Comparison of ENCODE assay signal across 8 mouse cellular contexts in the genomic region with DNA sequence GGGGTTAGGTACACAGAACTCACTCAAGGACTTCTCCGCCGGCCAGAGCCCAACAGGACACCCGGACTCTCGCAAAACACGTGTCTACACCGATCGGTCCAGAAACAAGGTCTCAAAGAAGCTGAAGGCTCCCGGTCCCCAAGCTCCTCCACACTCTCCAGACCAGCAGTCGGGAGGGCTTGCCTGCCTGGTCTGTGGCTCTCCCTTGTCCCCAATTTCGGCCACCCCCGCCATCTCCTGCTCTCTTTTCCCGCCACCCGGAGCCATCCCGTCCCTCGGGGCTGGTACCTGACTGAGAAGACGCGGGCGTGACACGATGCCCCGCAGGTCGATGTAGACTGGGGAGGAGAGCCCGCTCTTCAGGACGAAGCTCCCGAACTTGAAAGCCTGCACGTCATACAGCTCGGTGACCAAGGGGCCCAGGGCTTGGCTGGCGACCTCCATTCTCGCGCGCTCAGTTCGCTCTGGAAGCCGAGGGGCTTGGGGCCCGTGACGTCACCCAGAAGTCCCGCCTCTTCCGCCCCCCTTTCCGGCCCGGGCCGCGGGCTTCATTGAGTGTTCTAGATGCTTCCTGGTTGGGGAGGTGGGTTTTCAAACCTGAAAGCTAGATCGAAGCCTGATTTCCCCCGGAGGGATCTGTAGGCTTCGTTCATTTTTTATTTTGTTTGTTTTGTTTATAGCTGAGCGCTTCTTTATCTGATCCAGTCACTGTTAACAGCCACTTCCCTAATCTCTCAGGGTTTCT. TPM values are rescaled to one million over a fixed set of nuclear protein-coding genes. Genes with fewer than 3 reads are reported as not detected.
DNase-seq lines count a peak whose midpoint lies in the region; ATAC-seq and TF ChIP-seq lines count a peak whose summit lies in the region.

TSS of gene Umps (minus strand) at position 501 of the 745 bp plus-strand sequence.

- H3K27ac ChIP-seq in forebrain, embryonic 10.5 days: peak within 1 kb of the TSS; percentile 94
- H3K27ac ChIP-seq in heart, embryonic 15.5 days: peak within 1 kb of the TSS; percentile 65
- H3K27ac ChIP-seq in liver, embryonic 14.5 days: peak within 1 kb of the TSS; percentile 47
- peak within 1 kb of the TSS; percentile 68 for H3K27ac ChIP-seq in stomach, embryonic 15.5 days

- no peaks in the 10 kb centered on the region for H3K9me3 ChIP-seq in forebrain, embryonic 10.5 days
- no peaks in the 10 kb centered on the region for H3K9me3 ChIP-seq in heart, embryonic 15.5 days (replicated peaks)
- H3K9me3 ChIP-seq in liver, embryonic 14.5 days (ENCODE audit: control insufficient read depth, low read length): no peaks in the 10 kb centered on the region
- no peaks in the 10 kb centered on the region for H3K9me3 ChIP-seq in stomach, embryonic 15.5 days

- H3K36me3 ChIP-seq in forebrain, embryonic 10.5 days (replicated peaks): peaks cover 24% of the 10 kb centered on the region
- peaks cover 16% of the 10 kb centered on the region for H3K36me3 ChIP-seq in heart, embryonic 15.5 days
- H3K36me3 ChIP-seq in liver, embryonic 14.5 days (replicated peaks; ENCODE audit: control insufficient read depth, insufficient read depth, low read depth): peaks cover 16% of the 10 kb centered on the region
- H3K36me3 ChIP-seq in stomach, embryonic 15.5 days: peaks cover 10% of the 10 kb centered on the region

- 2% methylated on average over 44 of the region's 44 CpGs for WGBS in forebrain, embryonic 10.5 days
- WGBS in heart, embryonic 15.5 days: under 1% methylated on average over 44 of the region's 44 CpGs
- WGBS in liver, embryonic 14.5 days (ENCODE audit: insufficient replicate concordance): under 1% methylated on average over 44 of the region's 44 CpGs
- WGBS in stomach, embryonic 15.5 days: under 1% methylated on average over 44 of the region's 44 CpGs

- peaks cover 24% of the 10 kb centered on the region for H3K4me1 ChIP-seq in forebrain, embryonic 10.5 days
- peaks cover 11% of the 10 kb centered on the region for H3K4me1 ChIP-seq in heart, embryonic 15.5 days (replicated peaks)
- H3K4me1 ChIP-seq in liver, embryonic 14.5 days (replicated peaks; ENCODE audit: control insufficient read depth in 2 of 2, insufficient read depth in 2 of 2, low read length in 1 of 2): peaks cover 6 to 11% of the 10 kb centered on the region in 2 experiments
- H3K4me1 ChIP-seq in stomach, embryonic 15.5 days: peaks cover 7% of the 10 kb centered on the region; the same call in 1 of the 2 replicates

- ATAC-seq in heart, embryonic 15.5 days (replicated peaks; ENCODE audit: insufficient number of reproducible peaks, insufficient read depth, low FRiP score, low read depth): peak; percentile 87
- peak; percentile 89 for ATAC-seq in liver, embryonic 14.5 days (ENCODE audit: insufficient read depth)
- ATAC-seq in stomach, embryonic 15.5 days (ENCODE audit: insufficient read depth, low FRiP score, low read depth): peak; percentile 82

- peak; percentile 71 to 82 for DNase-seq in CD8-positive naive resting alpha-beta T cell, adult 2 months (ENCODE audit: low read depth in 2 of 2, low spot score in 2 of 2)
- peak; percentile 55 for DNase-seq in c-Kit-negative CD71-positive TER-119-positive erythroid progenitor cells, embryonic 14.5 days (ENCODE audit: low read depth, low spot score)
- peak; percentile 91 for DNase-seq in forebrain, embryonic 10.5 days (ENCODE audit: extremely low spot score, low spot score)
- peak; percentile 82 to 88 for DNase-seq in kidney, postnatal 25 days
- DNase-seq in liver, embryonic 14.5 days (ENCODE audit: low read depth in 3 of 3, low spot score in 3 of 3): peak; percentile 50 to 63 (median 60)
- DNase-seq in neural tube, embryonic 10.5 days (ENCODE audit: extremely low spot score, low spot score): peak; percentile 91

- no peak for TF ChIP-seq EP300 in liver, embryonic 14.5 days (IDR thresholded peaks at IDR 0.05; ENCODE audit: low read depth)

- peak within 1 kb of the TSS; percentile 92 for H3K4me3 ChIP-seq in forebrain, embryonic 10.5 days
- peak within 1 kb of the TSS; percentile 74 for H3K4me3 ChIP-seq in heart, embryonic 15.5 days
- peak within 1 kb of the TSS; percentile 73 to 76 for H3K4me3 ChIP-seq in liver, embryonic 14.5 days (ENCODE audit: insufficient read depth in 1 of 2, low read depth in 2 of 2, low read length in 2 of 2)
- H3K4me3 ChIP-seq in stomach, embryonic 15.5 days (replicated peaks): peak within 1 kb of the TSS; percentile 67

- no peak for TF ChIP-seq CTCF in liver, embryonic 14.5 days (IDR thresholded peaks at IDR 0.05; ENCODE audit: low read depth)

- H3K27me3 ChIP-seq in forebrain, embryonic 10.5 days (ENCODE audit: poor library complexity, severe bottlenecking): no peaks in the 10 kb centered on the region
- no peaks in the 10 kb centered on the region for H3K27me3 ChIP-seq in heart, embryonic 15.5 days
- H3K27me3 ChIP-seq in liver, embryonic 14.5 days (ENCODE audit: control insufficient read depth, insufficient read depth, low read length): no peaks in the 10 kb centered on the region
- H3K27me3 ChIP-seq in stomach, embryonic 15.5 days (replicated peaks): no peaks in the 10 kb centered on the region

- H3K9ac ChIP-seq in heart, embryonic 15.5 days: peak within 1 kb of the TSS; percentile 75
- peak within 1 kb of the TSS; percentile 91 for H3K9ac ChIP-seq in liver, embryonic 14.5 days (replicated peaks)
- H3K9ac ChIP-seq in stomach, embryonic 15.5 days: peak within 1 kb of the TSS; percentile 51

- peak within 1 kb of the TSS; percentile 78 for H3K4me2 ChIP-seq in heart, embryonic 15.5 days
- H3K4me2 ChIP-seq in liver, embryonic 14.5 days (ENCODE audit: low read depth): peak within 1 kb of the TSS; percentile 93
- peak within 1 kb of the TSS; percentile 68 for H3K4me2 ChIP-seq in stomach, embryonic 15.5 days

RNA-seq across cellular contexts. Expression of gene Umps, which starts in this region (rescaled TPM):
- 107 and 111 TPM in 2 replicates for polyA plus RNA-seq in forebrain, embryonic 10.5 days (2016; fragmentation: Nextera tagmentation; extraction: Ambion mirVana)
- polyA plus RNA-seq in heart, embryonic 15.5 days (2015; fragmentation: Nextera tagmentation; extraction: Ambion mirVana): 23.9 and 30.7 TPM in 2 replicates
- 15.2 and 23.7 TPM in 2 replicates for polyA plus RNA-seq in liver, embryonic 14.5 days (2012; rRNA removed)
- polyA plus RNA-seq in liver, embryonic 14.5 days (2014; fragmentation: Nextera tagmentation; extraction: Ambion mirVana): 38.9 and 40.2 TPM in 2 replicates
- polyA plus RNA-seq in stomach, embryonic 15.5 days (2015; fragmentation: Nextera tagmentation; extraction: Ambion mirVana): 56.3 and 61.1 TPM in 2 replicates

Comparison
In these comparisons a context has a peak if more than half of its experiments do, and no peak if none do; other contexts are left out.
1. Peak in every context shown above with its lines: DNase-seq, ATAC-seq, H3K4me3 ChIP-seq and H3K27ac ChIP-seq.